Mouse (Mus musculus) lung, postnatal 0 days (tissue): ENCODE measurements around the gene Hoxa3.

Source experiments
- CTCF ChIP-seq: IDR thresholded peaks from 2 replicates; pipeline ENCODE4 v1.5.1; 2016; ENCODE audit warnings: antibody characterized with exemption, mild to moderate bottlenecking
- EP300 ChIP-seq: IDR thresholded peaks from 2 replicates; pipeline ENCODE4 v1.6.1; 2016; ENCODE audit warnings: antibody characterized with exemption, mild to moderate bottlenecking, control low read depth

DNA sequence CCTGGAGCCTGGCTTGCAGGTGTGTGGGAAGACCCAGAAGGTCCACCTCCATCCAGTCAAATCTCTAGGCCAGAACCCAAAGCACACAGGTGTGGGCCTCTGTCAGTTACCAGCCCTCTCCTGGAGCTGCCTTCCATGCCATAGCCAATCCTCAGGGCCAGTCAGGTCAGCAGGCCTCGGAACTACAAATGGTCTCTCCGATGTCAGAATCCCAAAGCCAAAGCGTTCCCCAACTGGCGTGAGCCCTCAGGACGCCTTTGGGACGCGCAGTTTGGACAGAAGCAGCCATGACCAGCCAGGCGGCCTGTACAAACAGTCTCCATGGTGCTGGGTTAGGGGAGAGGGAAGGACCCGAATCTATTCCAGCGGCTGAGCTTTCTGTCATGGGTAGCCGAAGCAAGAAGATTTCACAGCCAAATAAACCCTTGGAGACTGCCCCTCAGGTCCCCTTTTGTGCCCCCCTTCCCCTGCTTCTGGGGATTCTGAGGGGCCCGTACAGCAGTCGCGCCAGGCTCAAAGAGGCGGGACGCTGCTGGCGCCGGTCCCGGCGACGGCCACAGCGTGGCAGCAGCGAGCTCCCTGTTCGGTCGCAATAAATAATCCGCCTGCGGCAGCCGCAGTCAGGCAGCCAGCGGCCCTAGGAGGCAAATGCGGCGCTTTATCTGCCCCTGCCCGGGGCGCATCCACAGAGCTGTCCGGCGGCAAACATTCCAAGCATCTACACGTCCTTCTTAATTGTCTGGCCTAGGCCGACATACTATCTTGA, 1.8 kb downstream of the Hoxa3 start:
- no peak for TF ChIP-seq EP300
- peak; percentile 83 for TF ChIP-seq CTCF
